Mouse (Mus musculus) kidney, embryonic 14.5 days (tissue): Measurements from ENCODE around the gene Plin2. TPM values are rescaled to one million over a fixed set of nuclear protein-coding genes. Genes with fewer than 3 reads are reported as not detected.

Experiments
- ATAC-seq: fragments of 200-750 bp; cut with Nextera tagmentation; 2 replicates; pipeline ENCODE4 v1.8.0; 2017; ENCODE audit warnings: moderate number of reproducible peaks, mild to moderate bottlenecking, moderate TSS enrichment, moderate library complexity; ENCODE audit not compliant: low FRiP score, low TSS enrichment
- H3K27ac ChIP-seq: fragments of 300-500 bp; sonication (generic); 2 replicates; pipeline ENCODE4 v1.5.1; 2014; ENCODE audit warnings: low read depth, mild to moderate bottlenecking, low read length, moderate library complexity, mixed read lengths
- H3K27me3 ChIP-seq: fragments of 300-500 bp; sonication (generic); 2 replicates; pipeline ENCODE4 v1.6.1; 2014; ENCODE audit warnings: mild to moderate bottlenecking, low read length; ENCODE audit not compliant: control insufficient read depth, insufficient read depth
- H3K36me3 ChIP-seq: fragments of 300-500 bp; sonication (generic); 2 replicates; pipeline ENCODE4 v1.6.1; 2014; ENCODE audit warnings: low read length, mixed read lengths; ENCODE audit not compliant: control insufficient read depth, insufficient read depth
- H3K4me1 ChIP-seq: fragments of 300-500 bp; sonication (generic); 2 replicates; pipeline ENCODE4 v1.6.1; 2014; ENCODE audit warnings: low read length, mixed read lengths; ENCODE audit not compliant: control insufficient read depth, insufficient read depth
- H3K4me2 ChIP-seq: fragments of 300-500 bp; sonication (generic); replicated peaks from 2 replicates; pipeline ENCODE4 v1.6.1; 2014; ENCODE audit warnings: low read depth, mild to moderate bottlenecking, low read length
- H3K4me3 ChIP-seq: fragments of 300-500 bp; sonication (generic); 2 replicates; pipeline ENCODE4 v1.5.1; 2014; ENCODE audit warnings: mild to moderate bottlenecking, low read length
- H3K9ac ChIP-seq: fragments of 300-500 bp; sonication (generic); 2 replicates; pipeline ENCODE4 v1.6.1; 2014; ENCODE audit warnings: low read depth, mild to moderate bottlenecking, low read length, moderate library complexity
- H3K9me3 ChIP-seq: fragments of 300-500 bp; sonication (generic); 2 replicates; pipeline ENCODE4 v1.6.1; 2016; ENCODE audit warnings: low read length; ENCODE audit not compliant: control insufficient read depth
- WGBS: fragments of 180-500 bp; shearing (Covaris S2); extraction: QIAGEN DNeasy Blood & Tissue Kit; methylation state at CpG from one replicate; pipeline ENCODE4 v1.1.7; 2014; 5-methylcytosine and 5-hydroxymethylcytosine counted together
- polyA plus RNA-seq: library from polyadenylated mRNA; unstranded; fragments of >200 nt; fragmentation: Nextera tagmentation; extraction: Ambion mirVana; gene quantifications from 2 replicates; pipeline ENCODE4 v1.2.1, GENCODE M21; 2014

The Plin2 gene
- polyA plus RNA-seq = 50.4 and 56.5 TPM in 2 replicates

DNA sequence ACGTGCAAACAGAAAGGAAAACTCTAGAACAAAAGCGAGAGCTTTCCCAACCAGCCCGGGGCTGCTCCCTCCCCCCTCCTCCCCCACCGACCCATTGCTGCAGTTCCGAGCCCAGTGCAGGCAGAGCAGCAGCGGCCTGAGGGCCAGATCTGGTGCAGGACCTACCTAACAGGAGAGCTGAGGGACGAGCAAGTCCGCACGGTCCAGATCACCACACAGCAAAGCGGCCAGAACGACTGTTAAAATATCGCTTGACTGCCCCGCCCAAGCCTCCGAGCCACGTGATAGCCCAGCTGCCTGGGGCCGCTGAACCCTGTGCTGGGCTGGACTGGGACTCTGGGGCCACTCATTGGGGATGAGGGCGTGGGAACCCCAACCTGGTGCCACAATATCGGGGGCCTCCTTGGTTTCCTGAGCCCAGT is at the start of gene Plin2:
Gene Plin2 (minus strand): TSS at position 281 of the 422 bp plus-strand sequence.
- Histone ChIP-seq H3K27ac (peak within 1 kb of the TSS; percentile 59; the same call in 1 of the 2 replicates), H3K9me3 (no peaks in the 10 kb centered on the region), H3K36me3 (peaks cover 16% of the 10 kb centered on the region; the same call in 1 of the 2 replicates), H3K27me3 (no peaks in the 10 kb centered on the region), H3K4me2 (peak within 1 kb of the TSS; percentile 60), H3K9ac (peak within 1 kb of the TSS; percentile 79), H3K4me1 (peaks cover 7% of the 10 kb centered on the region; the same call in 1 of the 2 replicates), H3K4me3 (peak within 1 kb of the TSS; percentile 70)
- peak; percentile 95 for ATAC-seq
- 1% methylated on average over 18 of the region's 18 CpGs for WGBS

DNA sequence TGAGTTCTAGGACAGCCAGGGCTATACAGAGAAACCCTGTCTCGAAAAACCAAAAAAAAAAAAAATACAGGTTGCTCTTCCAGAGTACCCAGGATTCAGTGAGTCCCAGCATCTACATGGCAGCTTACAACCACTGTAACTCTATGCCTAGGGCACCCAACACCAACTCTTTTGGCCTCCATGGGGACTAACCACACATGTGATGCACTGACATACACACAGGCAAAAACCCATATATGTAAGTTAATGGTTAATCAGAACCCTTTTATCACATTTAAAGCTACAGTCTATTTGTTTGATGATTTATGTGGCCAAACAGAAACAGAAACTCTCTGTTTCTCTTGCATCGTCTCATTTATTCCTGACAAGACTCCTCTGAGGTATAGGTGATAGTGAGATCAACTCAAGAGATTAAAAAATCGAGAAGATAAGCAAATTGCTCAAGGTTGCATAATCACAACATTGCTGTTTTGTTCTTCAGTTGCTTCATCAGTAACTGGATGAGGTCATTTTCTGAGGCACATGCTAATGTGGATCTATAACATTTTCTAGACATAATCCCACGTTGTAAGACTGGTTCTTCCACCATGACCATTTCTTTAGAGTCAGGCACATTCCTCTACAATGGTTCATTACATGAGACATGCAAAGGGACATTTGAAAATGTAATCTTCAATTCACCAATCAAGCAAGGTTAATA is 49.2 kb upstream of the Plin2 start:
- no peaks in the 10 kb centered on the region for H3K4me1 ChIP-seq
- no peak overlapping the region for H3K4me3 ChIP-seq
- no peaks in the 10 kb centered on the region for H3K27me3 ChIP-seq
- 71% methylated on average over 4 of the region's 4 CpGs for WGBS
- no peaks in the 10 kb centered on the region for H3K9me3 ChIP-seq
- H3K36me3 ChIP-seq = no peaks in the 10 kb centered on the region
- ATAC-seq = no peak
- no peak overlapping the region for H3K4me2 ChIP-seq
- H3K9ac ChIP-seq = no peak overlapping the region
- no peak overlapping the region for H3K27ac ChIP-seq

DNA sequence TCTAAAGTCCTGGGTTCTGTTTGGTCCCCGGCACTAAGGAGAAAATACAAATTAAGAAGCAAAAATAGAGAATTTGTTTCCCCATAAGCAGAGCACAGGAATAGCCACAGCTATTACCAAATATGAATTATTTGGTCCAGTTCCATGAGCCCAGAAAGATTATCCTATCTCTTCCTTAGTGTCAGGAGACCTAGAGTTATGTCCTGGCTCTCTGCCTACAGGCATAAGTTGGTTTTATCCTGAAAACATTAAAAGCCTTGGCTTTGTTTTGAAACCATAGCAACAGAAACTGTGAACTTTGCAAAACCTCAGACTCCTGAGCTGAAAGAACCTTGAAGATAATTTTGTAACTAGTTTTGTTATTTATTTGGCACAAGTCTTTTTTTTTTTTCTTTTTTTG is 47.3 kb upstream of the Plin2 start:
- ATAC-seq = no peak
- Histone ChIP-seq H3K4me1 (no peaks in the 10 kb centered on the region), H3K27ac (no peak overlapping the region), H3K4me2 (no peak overlapping the region), H3K27me3 (no peaks in the 10 kb centered on the region), H3K9me3 (no peaks in the 10 kb centered on the region), H3K4me3 (no peak overlapping the region), H3K36me3 (no peaks in the 10 kb centered on the region), H3K9ac (no peak overlapping the region)
- WGBS = 73% methylated on average over 1 of the region's 1 CpGs

DNA sequence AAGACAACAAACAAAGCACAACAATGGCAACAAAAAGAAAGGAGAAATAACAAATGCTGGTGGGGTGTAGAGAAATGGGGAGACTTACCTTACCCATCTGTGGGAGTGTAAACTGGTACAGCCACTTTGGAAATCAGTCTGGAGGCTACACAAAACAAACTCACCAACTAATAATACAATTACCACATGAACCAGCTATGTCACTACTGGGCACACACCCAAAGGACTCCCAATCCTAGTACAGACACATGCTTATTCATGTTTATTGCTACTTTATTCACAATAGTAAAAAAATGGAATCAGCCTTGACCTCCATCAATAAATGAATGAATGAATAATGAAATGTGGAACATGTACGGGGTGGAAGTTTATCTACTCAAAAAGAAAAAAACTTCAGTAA is 45.5 kb upstream of the Plin2 start:
- 88% methylated on average over 1 of the region's 1 CpGs for WGBS

DNA sequence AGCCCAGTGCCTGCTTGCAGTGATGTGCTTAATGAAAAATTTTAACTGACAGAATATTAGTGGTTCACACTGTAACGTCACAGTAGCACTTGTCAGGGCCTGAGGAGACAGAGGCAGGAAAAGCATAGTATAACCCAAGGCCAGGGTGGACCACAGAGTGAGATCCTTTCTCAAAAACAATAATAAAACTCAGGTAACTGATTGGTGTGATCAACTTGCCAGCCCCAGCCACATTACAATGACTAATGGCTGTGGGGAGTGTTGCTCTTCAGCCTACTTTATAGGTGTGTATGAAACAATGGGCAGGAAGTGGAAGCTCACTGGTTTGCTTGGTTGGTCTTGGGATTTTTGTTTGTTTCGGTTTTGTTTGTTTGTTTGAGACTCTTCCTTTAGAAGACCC is 43.7 kb upstream of the Plin2 start:
- Histone ChIP-seq H3K4me3 (no peak overlapping the region), H3K36me3 (no peaks in the 10 kb centered on the region), H3K27me3 (no peaks in the 10 kb centered on the region), H3K27ac (no peak overlapping the region), H3K4me1 (no peaks in the 10 kb centered on the region), H3K9ac (no peak overlapping the region), H3K9me3 (no peaks in the 10 kb centered on the region), H3K4me2 (no peak overlapping the region)
- WGBS = 70% methylated on average over 2 of the region's 2 CpGs
- ATAC-seq = no peak

More for the DNA sequence above, 45.5 kb upstream of the Plin2 start:
- H3K36me3 ChIP-seq = no peaks in the 10 kb centered on the region
- H3K27me3 ChIP-seq = no peaks in the 10 kb centered on the region
- H3K4me3 ChIP-seq = no peak overlapping the region
- no peaks in the 10 kb centered on the region for H3K4me1 ChIP-seq
- no peaks in the 10 kb centered on the region for H3K9me3 ChIP-seq
- no peak overlapping the region for H3K9ac ChIP-seq
- H3K4me2 ChIP-seq = no peak overlapping the region
- no peak overlapping the region for H3K27ac ChIP-seq
- no peak for ATAC-seq

DNA sequence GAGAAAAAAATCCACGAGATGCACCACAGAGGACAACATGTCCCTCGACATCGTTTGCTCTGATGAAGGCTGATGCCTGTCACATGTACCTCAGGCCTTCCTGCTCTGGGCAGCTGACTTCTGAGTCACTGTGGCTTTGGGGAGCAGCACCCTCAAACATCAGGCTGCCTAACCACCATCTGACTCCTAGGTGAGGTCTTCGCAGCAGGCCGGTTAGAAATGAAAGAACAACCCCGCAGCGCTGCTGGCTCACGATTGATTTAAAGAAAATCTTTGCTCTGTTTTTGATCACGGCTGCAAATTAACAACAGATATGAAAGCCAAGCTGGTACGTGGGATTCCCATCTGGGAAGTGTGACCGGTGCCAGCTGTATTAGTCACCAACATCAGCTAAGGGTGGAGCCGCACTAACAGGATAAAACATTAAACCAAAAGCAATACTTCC is 42.9 kb upstream of the Plin2 start:
- WGBS = 89% methylated on average over 12 of the region's 12 CpGs
- no peaks in the 10 kb centered on the region for H3K27me3 ChIP-seq
- no peaks in the 10 kb centered on the region for H3K36me3 ChIP-seq
- H3K4me2 ChIP-seq = no peak overlapping the region
- no peak overlapping the region for H3K9ac ChIP-seq
- no peak overlapping the region for H3K27ac ChIP-seq
- no peaks in the 10 kb centered on the region for H3K4me1 ChIP-seq
- no peak overlapping the region for H3K4me3 ChIP-seq
- no peaks in the 10 kb centered on the region for H3K9me3 ChIP-seq
- ATAC-seq = no peak

DNA sequence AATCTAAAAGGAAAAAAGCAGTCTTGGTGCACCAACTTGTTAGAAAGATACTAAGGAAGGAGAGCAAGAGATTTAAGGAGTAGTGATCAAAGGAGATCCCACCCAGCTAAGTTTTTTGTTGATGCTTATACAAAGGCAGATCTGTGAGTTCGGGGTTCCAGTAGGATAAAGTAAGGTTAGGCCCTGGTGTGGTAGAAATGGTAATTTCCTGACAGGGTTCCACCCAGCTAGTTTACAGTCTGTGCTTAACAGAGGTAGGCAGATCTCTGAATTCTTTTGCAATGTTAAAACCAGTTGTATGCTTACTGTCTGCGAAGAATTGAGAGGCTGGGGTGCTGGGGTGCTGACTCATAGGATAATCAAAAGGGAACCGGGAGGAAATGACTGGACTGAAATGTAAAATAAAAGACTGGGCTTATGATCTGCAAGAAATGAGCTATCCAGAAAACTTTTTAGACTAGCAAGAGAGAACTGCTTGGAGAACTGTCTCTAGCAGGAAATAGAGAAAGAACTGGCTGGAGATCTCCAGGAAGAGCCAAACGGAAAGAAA is 40.9 kb upstream of the Plin2 start:
- H3K27me3 ChIP-seq = no peaks in the 10 kb centered on the region
- H3K4me1 ChIP-seq = no peaks in the 10 kb centered on the region
- H3K9ac ChIP-seq = no peak overlapping the region
- no peaks in the 10 kb centered on the region for H3K9me3 ChIP-seq
- no peak for ATAC-seq
- H3K4me2 ChIP-seq = no peak overlapping the region
- no peaks in the 10 kb centered on the region for H3K36me3 ChIP-seq
- H3K27ac ChIP-seq = no peak overlapping the region
- WGBS = 62% methylated on average over 4 of the region's 4 CpGs
- H3K4me3 ChIP-seq = no peak overlapping the region

DNA sequence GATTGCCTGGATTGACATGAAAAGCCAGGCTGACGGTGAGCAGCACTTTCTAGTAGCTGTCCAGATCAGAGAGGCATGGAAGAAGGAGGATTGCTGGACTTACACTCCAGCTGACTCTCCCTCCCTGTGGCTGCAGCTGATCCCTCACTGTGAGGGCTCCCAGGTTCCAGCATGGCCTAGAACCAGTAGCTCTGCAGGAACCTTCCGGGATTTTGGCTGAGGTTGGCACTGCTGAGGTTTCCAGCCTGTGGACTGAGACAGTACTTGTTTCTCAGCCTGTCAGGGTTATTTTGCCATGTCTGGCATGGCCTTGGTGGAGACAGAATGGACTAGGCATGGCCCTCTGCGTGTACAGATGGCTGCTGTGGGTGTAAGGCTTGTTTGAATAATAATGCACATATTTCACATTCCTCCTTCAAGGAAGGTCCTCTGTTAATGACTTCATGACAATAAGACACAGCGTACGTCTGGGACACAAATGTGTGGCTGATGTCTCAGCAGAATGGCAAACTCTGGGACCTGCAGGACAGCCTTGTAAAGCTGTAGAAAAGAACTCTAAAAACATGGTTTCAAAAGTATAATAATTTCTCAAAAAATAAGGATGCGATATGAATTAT is 40.3 kb upstream of the Plin2 start:
- Histone ChIP-seq H3K4me1 (no peaks in the 10 kb centered on the region), H3K36me3 (no peaks in the 10 kb centered on the region), H3K9me3 (no peaks in the 10 kb centered on the region), H3K9ac (no peak overlapping the region), H3K4me3 (no peak overlapping the region), H3K27me3 (no peaks in the 10 kb centered on the region), H3K27ac (no peak overlapping the region), H3K4me2 (no peak overlapping the region)
- ATAC-seq = no peak
- 75% methylated on average over 6 of the region's 6 CpGs for WGBS

DNA sequence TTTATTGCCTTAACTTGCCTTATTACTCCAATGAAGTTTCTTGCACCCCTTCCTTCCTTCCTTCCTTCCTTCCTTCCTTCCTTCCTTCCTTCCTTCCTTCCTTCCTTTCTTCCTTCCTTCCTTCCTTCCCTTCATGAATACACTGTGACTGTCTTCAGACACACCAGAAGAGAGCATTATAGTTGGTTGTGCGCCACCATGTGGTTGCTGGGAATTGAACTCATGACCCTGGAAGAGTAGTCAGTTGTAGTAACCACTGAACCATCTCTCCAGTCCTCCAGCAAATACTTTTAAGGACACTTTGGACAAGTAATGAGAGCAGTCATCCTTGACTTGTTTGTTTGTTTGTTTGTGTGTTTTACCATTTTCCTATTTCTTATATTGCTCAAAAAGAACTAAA is 38.9 kb upstream of the Plin2 start:
- Histone ChIP-seq H3K4me3 (no peak overlapping the region), H3K4me1 (no peaks in the 10 kb centered on the region), H3K9ac (no peak overlapping the region), H3K36me3 (no peaks in the 10 kb centered on the region), H3K27ac (no peak overlapping the region), H3K27me3 (no peaks in the 10 kb centered on the region), H3K9me3 (no peaks in the 10 kb centered on the region), H3K4me2 (no peak overlapping the region)
- no peak for ATAC-seq
- WGBS = 50% methylated on average over 1 of the region's 1 CpGs
